18 mouse cellular contexts compared by ENCODE assay signal in genomic region chr14:105751762-105752161, GRCm38 (mm10).
"Had no signal": no experiment of that assay in that cellular context is flagged by ENCODE, and none has a peak within 500 bp of the region (broad histone marks: within the 10 kb centered on the region; RNA-seq: fewer than 3 reads in every experiment).

No protein-coding gene starts in this region.

- H3K4me3 ChIP-seq: layer of hippocampus, adult 2 months; limb, embryonic 13.5 days; megakaryocyte, embryonic 14.5 days; midbrain, embryonic 15.5 days; neural tube, embryonic 13.5 days had no signal

- H3K9me3 ChIP-seq: midbrain, embryonic 15.5 days; neural tube, embryonic 13.5 days had no signal

- H3K4me2 ChIP-seq: limb, embryonic 13.5 days; midbrain, embryonic 11.5 days; midbrain, embryonic 15.5 days; neural tube, embryonic 13.5 days had no signal

- H3K27me3 ChIP-seq: limb, embryonic 13.5 days; megakaryocyte, embryonic 14.5 days; midbrain, embryonic 15.5 days; neural tube, embryonic 13.5 days had no signal

- H3K4me1 ChIP-seq: limb, embryonic 13.5 days; midbrain, embryonic 15.5 days; neural tube, embryonic 13.5 days had no signal

- H3K36me3 ChIP-seq: limb, embryonic 13.5 days; midbrain, embryonic 15.5 days; neural tube, embryonic 13.5 days had no signal

- H3K27ac ChIP-seq: layer of hippocampus, adult 2 months; limb, embryonic 13.5 days; liver, embryonic 14.5 days; midbrain, embryonic 15.5 days; neural tube, embryonic 13.5 days had no signal

- H3K9ac ChIP-seq: limb, embryonic 13.5 days; liver, embryonic 14.5 days; midbrain, embryonic 15.5 days; neural tube, embryonic 13.5 days had no signal

- DNase-seq: kidney, postnatal 10 days; kidney, postnatal 4 days; left cerebral cortex, postnatal 4 days; lung, adult 18-20 months; lung, postnatal 36 days; retina, postnatal 1 day; right cerebral cortex, postnatal 4 days; spleen, adult 18-20 months; thymus, adult 2 months; thymus, postnatal 25 days had no signal

- ATAC-seq: lung, postnatal 0 days; midbrain, embryonic 15.5 days had no signal
